Mouse (Mus musculus) brown adipose tissue, adult 24 weeks (tissue): ENCODE measurements around the gene Ddx3x. TPM values are rescaled to one million over a fixed set of nuclear protein-coding genes. Genes with fewer than 3 reads are reported as not detected.

Experiments
- H3K27ac ChIP-seq: fragments of 200-500 bp; replicated peaks from 2 replicates; pipeline ENCODE4 v1.5.1; 2012; ENCODE audit warnings: low read depth, mild to moderate bottlenecking, low read length
- H3K4me1 ChIP-seq: fragments of 200-500 bp; 2 replicates; pipeline ENCODE4 v1.6.1; 2012; ENCODE audit warnings: low read length, mixed read lengths; ENCODE audit not compliant: control insufficient read depth, insufficient read depth, insufficient read length
- H3K4me3 ChIP-seq: fragments of 200-500 bp; 2 replicates; pipeline ENCODE4 v1.5.1; 2012; ENCODE audit warnings: low read depth, mild to moderate bottlenecking, low read length, moderate library complexity; ENCODE audit not compliant: insufficient read depth
- polyA plus RNA-seq: library from polyadenylated mRNA; stranded (reverse); fragments of >200 nt; gene quantifications from 2 replicates; pipeline ENCODE4 v1.2.4, GENCODE M21; 2012; ENCODE audit not compliant: missing spikeins, insufficient read depth, insufficient read length

Gene Ddx3x
- polyA plus RNA-seq, 1 experiment, result 144 TPM

- Histone ChIP-seq H3K4me1 (no peaks in the 10 kb centered on the region), H3K27ac (no peak overlapping the region), H3K4me3 (no peak overlapping the region)
Observed at GRCm38 (mm10) chrX:13329611-13330010, 48.8 kb downstream of the Ddx3x start.

Other genes with a start within 250 kb of the Ddx3x start
- gene Usp9x, start 209.5 kb upstream of the Ddx3x start, polyA plus RNA-seq, result 40.4 and 46.2 TPM in 2 replicates
- not detected in 2 replicates for gene Nyx, start 185.1 kb downstream of the Ddx3x start, polyA plus RNA-seq